Mouse (Mus musculus): ENCODE results near the gene Atp5e. TPM values are rescaled to one million over a fixed set of nuclear protein-coding genes. Genes with fewer than 3 reads are reported as not detected.

The Atp5e gene
- 100 to 1,000 TPM; 173 to 179 TPM for total RNA-seq (2023)

GRCm38 (mm10) chr2:174463789-174464523 lies at the start of gene Atp5e:
Gene Atp5e, minus strand, starts transcription at chr2:174464105.

GRCm38 (mm10) chr2:174472818-174473549 lies 9.1 kb upstream of the Atp5e start, which contains the start of gene Prelid3b:
Gene Prelid3b, minus strand, starts transcription at chr2:174473081.

GRCm38 (mm10) chr2:174450353-174450752 lies 13.6 kb downstream of the Atp5e start, which contains the start of gene Tubb1:
Gene Tubb1, plus strand, starts transcription at chr2:174450695.

GRCm38 (mm10) chr2:174438737-174439449 lies 25.0 kb downstream of the Atp5e start, which contains the start of gene Ctsz:
Gene Ctsz, minus strand, starts transcription at chr2:174439039.

GRCm38 (mm10) chr2:174415731-174416310 lies 48.1 kb downstream of the Atp5e start, which contains the start of gene Nelfcd:
Gene Nelfcd, plus strand, starts transcription at chr2:174415804.

Other genes with a start within 250 kb of the Atp5e start
- 100 to 1,000 TPM; 332 to 367 TPM for gene Gnas, start 179.8 kb downstream of the Atp5e start, total RNA-seq (2023)
- gene Gm20721, start 117.4 kb downstream of the Atp5e start, total RNA-seq (2023), result under 1 TPM; 0.24 to 0.60 TPM
- 10 to 100 TPM; 33.9 to 42.7 TPM for gene Nelfcd, start 48.3 kb downstream of the Atp5e start, total RNA-seq (2023)
- 100 to 1,000 TPM; 149 to 190 TPM for gene Ctsz, start 25.1 kb downstream of the Atp5e start, total RNA-seq (2023)
- 1 to 10 TPM; 1.1 to 1.5 TPM for gene Tubb1, start 13.4 kb downstream of the Atp5e start, total RNA-seq (2023)
- 10 to 100 TPM; 45.7 to 56.0 TPM for gene Prelid3b, start 9.0 kb upstream of the Atp5e start, total RNA-seq (2023)
- gene Zfp831, start 179.4 kb upstream of the Atp5e start, total RNA-seq (2023), result 10 to 100 TPM; 13.5 to 15.2 TPM

Data from neutrophil, adult 59 days (primary cell).